ENCODE assay signal across 23 mouse cellular contexts in the genomic region with DNA sequence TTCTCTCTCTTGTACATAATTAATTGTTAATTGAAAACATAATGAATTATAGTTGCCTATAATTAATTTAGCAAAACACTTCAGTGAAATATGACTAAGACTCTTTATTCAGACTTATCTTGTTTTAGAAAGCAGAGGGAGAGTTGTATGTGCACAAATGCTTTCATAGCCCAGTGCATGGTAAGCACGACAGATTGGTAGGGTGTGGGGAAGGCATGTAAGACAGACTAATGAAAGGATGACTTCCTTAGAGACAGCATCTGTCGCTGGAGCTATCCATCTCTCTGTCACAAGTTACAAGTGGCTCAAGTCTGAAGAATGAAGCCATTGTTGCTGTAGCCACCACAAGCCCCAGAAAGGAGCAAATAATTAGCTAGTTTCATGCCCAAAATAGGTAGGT.
DNase-seq lines count a peak whose midpoint lies in the region; ATAC-seq lines count a peak whose summit lies in the region.
"Had no signal": no experiment of that assay in that cellular context is flagged by ENCODE, and none has a peak within 500 bp of the region (broad histone marks: within the 10 kb centered on the region; RNA-seq: fewer than 3 reads in every experiment).

No protein-coding gene starts in this region.

- peak; percentile 3 to 53 for DNase-seq in layer of hippocampus, adult 18-20 months (ENCODE audit: low spot score in 2 of 2)
- no peak for DNase-seq in layer of hippocampus, postnatal 25 days (ENCODE audit: extremely low spot score in 1 of 2, low spot score in 1 of 2)
- DNase-seq in mesoderm, embryonic 11.5 days (ENCODE audit: low read depth, low spot score) = peak; percentile 11
- no peak for DNase-seq in ovary, adult 18-20 months (ENCODE audit: low spot score)
- DNase-seq: adrenal gland, adult 2 months; adrenal gland, postnatal 14 days; cerebellum, adult 11-12 months; cerebellum, adult 8-10 months; cerebellum, postnatal 10 days; cerebellum, postnatal 36 days; forebrain, postnatal 0 days; gastrocnemius, adult 2 months; gastrocnemius, postnatal 14 days; heart, adult 11 months had no signal

- no peak overlapping the region for H3K4me3 ChIP-seq in neural tube, embryonic 12.5 days
- no peak overlapping the region for H3K4me3 ChIP-seq in neural tube, embryonic 15.5 days (replicated peaks)
- H3K4me3 ChIP-seq: embryonic facial prominence, embryonic 12.5 days; embryonic facial prominence, embryonic 15.5 days; gastrocnemius, adult 2 months; hindbrain, embryonic 12.5 days; hindbrain, embryonic 15.5 days had no signal

- ATAC-seq in neural tube, embryonic 12.5 days (ENCODE audit: low FRiP score, low read depth) = 0 out of 2 replicates have a peak, but pooled peaks have one; percentile 56
- no peak for ATAC-seq in neural tube, embryonic 15.5 days (ENCODE audit: low FRiP score)
- ATAC-seq: CD4-positive, CD25-positive, alpha-beta regulatory T cell, adult 4 months; forebrain, embryonic 14.5 days; forebrain, postnatal 0 days had no signal

- H3K4me2 ChIP-seq in neural tube, embryonic 12.5 days (replicated peaks) = no peak overlapping the region
- no peak overlapping the region for H3K4me2 ChIP-seq in neural tube, embryonic 15.5 days
- H3K4me2 ChIP-seq: embryonic facial prominence, embryonic 12.5 days; embryonic facial prominence, embryonic 15.5 days; heart, embryonic 11.5 days; hindbrain, embryonic 12.5 days; hindbrain, embryonic 15.5 days had no signal

- no peaks in the 10 kb centered on the region for H3K4me1 ChIP-seq in neural tube, embryonic 12.5 days
- H3K4me1 ChIP-seq in neural tube, embryonic 15.5 days = no peaks in the 10 kb centered on the region
- H3K4me1 ChIP-seq: embryonic facial prominence, embryonic 12.5 days; embryonic facial prominence, embryonic 15.5 days; hindbrain, embryonic 12.5 days; hindbrain, embryonic 15.5 days had no signal

- no peak overlapping the region for H3K9ac ChIP-seq in neural tube, embryonic 12.5 days
- no peak overlapping the region for H3K9ac ChIP-seq in neural tube, embryonic 15.5 days (replicated peaks)
- H3K9ac ChIP-seq: embryonic facial prominence, embryonic 12.5 days; embryonic facial prominence, embryonic 15.5 days; forebrain, postnatal 0 days; hindbrain, embryonic 12.5 days; hindbrain, embryonic 15.5 days had no signal

- 40% methylated on average over 2 of the region's 2 CpGs for WGBS in neural tube, embryonic 12.5 days
- WGBS in neural tube, embryonic 15.5 days = 24% methylated on average over 2 of the region's 2 CpGs

- H3K9me3 ChIP-seq in neural tube, embryonic 12.5 days = no peaks in the 10 kb centered on the region
- H3K9me3 ChIP-seq in neural tube, embryonic 15.5 days (replicated peaks) = no peaks in the 10 kb centered on the region
- H3K9me3 ChIP-seq: embryonic facial prominence, embryonic 12.5 days; embryonic facial prominence, embryonic 15.5 days; hindbrain, embryonic 12.5 days; hindbrain, embryonic 15.5 days had no signal

- no peaks in the 10 kb centered on the region for H3K36me3 ChIP-seq in neural tube, embryonic 12.5 days
- H3K36me3 ChIP-seq in neural tube, embryonic 15.5 days = no peaks in the 10 kb centered on the region
- H3K36me3 ChIP-seq: embryonic facial prominence, embryonic 12.5 days; embryonic facial prominence, embryonic 15.5 days; hindbrain, embryonic 12.5 days; hindbrain, embryonic 15.5 days had no signal

- H3K27ac ChIP-seq in neural tube, embryonic 12.5 days = no peak overlapping the region
- no peak overlapping the region for H3K27ac ChIP-seq in neural tube, embryonic 15.5 days (replicated peaks)
- H3K27ac ChIP-seq: embryonic facial prominence, embryonic 12.5 days; embryonic facial prominence, embryonic 15.5 days; gastrocnemius, adult 2 months; hindbrain, embryonic 12.5 days; hindbrain, embryonic 15.5 days had no signal

- no peaks in the 10 kb centered on the region for H3K27me3 ChIP-seq in neural tube, embryonic 12.5 days (replicated peaks)
- H3K27me3 ChIP-seq in neural tube, embryonic 15.5 days (replicated peaks) = no peaks in the 10 kb centered on the region
- H3K27me3 ChIP-seq: embryonic facial prominence, embryonic 12.5 days; embryonic facial prominence, embryonic 15.5 days; hindbrain, embryonic 12.5 days; hindbrain, embryonic 15.5 days had no signal

Comparison
In these comparisons a context has a peak if more than half of its experiments do, and no peak if none do; other contexts are left out.
1. DNase-seq: peak in layer of hippocampus, adult 18-20 months (2 of 2) and mesoderm, embryonic 11.5 days (single experiment); none in layer of hippocampus, postnatal 25 days (0 of 2) and ovary, adult 18-20 months (single experiment).